Mouse (Mus musculus) megakaryocyte, embryonic 14.5 days (primary cell): Measurements from ENCODE around the gene Gm17545. TPM values are rescaled to one million over a fixed set of nuclear protein-coding genes. Genes with fewer than 3 reads are reported as not detected.

Experiments
- H3K27me3 ChIP-seq: replicated peaks from 2 replicates; pipeline ENCODE3; 2012; ENCODE audit warnings: inconsistent platforms
- H3K36me3 ChIP-seq: replicated peaks from 2 replicates; pipeline ENCODE3; 2012; ENCODE audit warnings: low read length, inconsistent platforms, mixed read lengths
- H3K4me1 ChIP-seq: 2 replicates; pipeline ENCODE4 v1.6.1; 2012; ENCODE audit warnings: inconsistent platforms
- H3K4me3 ChIP-seq: replicated peaks from 2 replicates; pipeline ENCODE3; 2012; ENCODE audit warnings: moderate library complexity, mild to moderate bottlenecking, inconsistent platforms
- H3K9me3 ChIP-seq: 2 replicates; pipeline ENCODE4 v1.6.1; 2012; ENCODE audit warnings: inconsistent platforms
- FLI1 ChIP-seq: IDR thresholded peaks from 2 replicates; pipeline ENCODE4 v1.6.1; 2012; ENCODE audit warnings: low read length, inconsistent platforms, mixed read lengths
- GATA1 ChIP-seq: IDR thresholded peaks from 3 replicates; pipeline ENCODE4 v1.6.1; 2012; ENCODE audit warnings: mixed read lengths, low read length, inconsistent platforms, borderline replicate concordance
- polyA plus RNA-seq: library from polyadenylated mRNA; stranded (reverse); fragments of >175 nt; gene quantifications from 2 replicates; pipeline ENCODE4 v1.2.3, GENCODE M21; 2012; ENCODE audit warnings: low replicate concordance; ENCODE audit not compliant: insufficient read depth

Gene Gm17545
- polyA plus RNA-seq, 1 experiment: not detected

DNA sequence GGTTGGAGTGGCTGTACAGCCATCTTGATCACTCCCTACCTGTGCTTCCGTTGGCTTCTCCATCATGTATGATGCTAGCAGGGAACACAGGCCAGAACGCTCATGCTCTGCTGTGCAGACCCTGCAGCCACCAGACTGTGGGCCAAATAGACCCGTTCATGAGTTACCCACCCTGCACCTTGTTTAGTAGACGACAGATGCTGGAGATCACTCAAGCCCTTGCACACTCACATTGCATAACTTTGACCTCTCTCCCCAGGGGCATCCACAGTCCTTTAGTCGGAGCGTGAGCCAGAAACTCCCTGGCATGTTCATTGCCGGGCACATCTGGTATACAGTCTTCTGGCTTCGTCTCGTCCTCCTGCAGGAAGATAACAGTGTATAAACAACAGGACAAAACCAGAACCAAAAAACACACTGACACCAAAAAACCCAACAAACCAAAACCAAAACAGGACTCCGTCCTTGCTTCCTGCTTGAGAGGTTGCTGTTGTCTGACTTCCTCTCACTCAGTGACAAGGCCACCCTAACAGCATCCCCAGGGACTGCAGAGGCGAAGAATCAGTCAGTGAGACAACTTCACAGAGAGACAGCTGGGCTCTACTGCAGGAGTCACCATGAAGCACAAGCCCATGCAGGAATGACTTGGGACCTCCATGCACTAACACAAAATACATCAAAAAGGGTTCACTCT, 3.2 kb downstream of the Gm17545 start:
- TF ChIP-seq FLI1 (no peak), GATA1 (no peak)
- peaks cover 97% of the 10 kb centered on the region for H3K36me3 ChIP-seq
- H3K4me1 ChIP-seq: peaks cover 19% of the 10 kb centered on the region
- H3K27me3 ChIP-seq: no peaks in the 10 kb centered on the region
- H3K4me3 ChIP-seq: no peak overlapping the region
- no peaks in the 10 kb centered on the region for H3K9me3 ChIP-seq

DNA sequence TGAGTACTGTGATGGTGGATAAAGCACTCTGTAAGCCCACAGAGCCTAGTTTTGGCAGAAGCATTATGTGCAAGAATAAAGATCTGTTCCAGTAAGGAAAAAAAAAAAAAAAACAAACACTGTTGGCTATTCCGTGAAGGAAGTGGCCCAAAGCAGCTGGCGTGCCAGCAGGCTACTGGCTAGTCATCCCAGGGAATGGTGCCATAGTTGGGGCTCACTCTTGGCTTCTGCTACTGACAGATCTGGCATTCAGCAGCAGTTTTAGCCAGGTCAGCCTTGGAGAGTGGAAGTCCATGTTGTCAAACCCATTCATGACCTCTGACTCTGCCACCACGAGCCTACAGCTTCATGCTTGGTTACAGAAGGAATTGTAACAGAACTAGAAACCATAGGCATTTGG, 7.9 kb downstream of the Gm17545 start:
- H3K4me1 ChIP-seq: peaks cover 23% of the 10 kb centered on the region
- H3K27me3 ChIP-seq: no peaks in the 10 kb centered on the region
- H3K4me3 ChIP-seq: no peak overlapping the region
- no peak for TF ChIP-seq FLI1
- no peak for TF ChIP-seq GATA1
- peaks cover 86% of the 10 kb centered on the region for H3K36me3 ChIP-seq
- no peaks in the 10 kb centered on the region for H3K9me3 ChIP-seq

- no peaks in the 10 kb centered on the region for H3K9me3 ChIP-seq
- H3K4me1 ChIP-seq: peaks cover 14% of the 10 kb centered on the region; the same call in 1 of the 2 replicates
- H3K27me3 ChIP-seq: no peaks in the 10 kb centered on the region
- no peak overlapping the region for H3K4me3 ChIP-seq
- peaks cover 46% of the 10 kb centered on the region for H3K36me3 ChIP-seq
- no peak for TF ChIP-seq FLI1
- TF ChIP-seq GATA1: no peak
Measured at GRCm38 (mm10) chr9:22466212-22466611, 12.1 kb downstream of the Gm17545 start.

- TF ChIP-seq GATA1 (no peak), FLI1 (no peak)
- Histone ChIP-seq H3K36me3 (peaks cover 32% of the 10 kb centered on the region), H3K9me3 (no peaks in the 10 kb centered on the region), H3K27me3 (no peaks in the 10 kb centered on the region), H3K4me1 (peaks cover 14% of the 10 kb centered on the region; the same call in 1 of the 2 replicates), H3K4me3 (peak overlapping the region; percentile 99)
Measured at GRCm38 (mm10) chr9:22467371-22468169, 13.5 kb downstream of the Gm17545 start.

DNA sequence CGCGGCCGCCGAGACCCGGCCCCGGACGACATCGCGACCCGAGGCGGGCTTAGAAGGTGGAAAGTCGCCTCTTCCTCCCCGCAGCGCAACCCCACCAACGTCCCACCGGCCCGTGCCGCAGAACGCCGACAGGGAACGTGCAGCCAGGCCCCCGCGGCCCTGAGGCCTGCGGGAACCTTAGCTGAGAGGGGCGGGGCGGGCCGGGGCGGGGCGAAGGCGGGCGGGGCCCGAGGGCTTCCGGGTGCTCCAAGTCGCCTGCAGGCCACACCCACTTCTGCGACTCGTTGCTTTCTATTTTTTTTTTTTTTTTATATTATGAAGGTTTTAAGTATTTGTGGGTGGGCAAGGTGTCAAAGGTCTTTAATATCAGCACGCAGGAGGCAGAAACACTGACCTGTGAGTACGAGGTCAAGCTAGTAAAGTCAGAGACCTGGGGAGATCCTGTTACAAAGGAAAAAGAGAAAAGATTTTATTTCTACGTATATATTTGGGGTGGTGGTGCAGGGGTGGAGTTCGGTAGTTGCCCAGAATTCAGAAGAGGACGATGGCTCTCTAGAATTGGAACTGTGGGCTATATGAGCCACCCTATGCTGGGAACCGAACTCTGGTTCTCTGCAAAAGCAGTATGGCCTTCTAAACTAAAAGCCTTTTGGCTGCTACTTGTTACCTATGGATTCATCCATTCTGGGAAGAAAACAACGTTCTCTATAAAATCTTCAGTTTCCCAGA, 14.2 kb downstream of the Gm17545 start:
- Histone ChIP-seq H3K27me3 (no peaks in the 10 kb centered on the region), H3K36me3 (peaks cover 26% of the 10 kb centered on the region), H3K4me1 (peaks cover 14% of the 10 kb centered on the region; the same call in 1 of the 2 replicates), H3K4me3 (peak overlapping the region; percentile 99), H3K9me3 (no peaks in the 10 kb centered on the region)
- TF ChIP-seq GATA1: no peak

GRCm38 (mm10) chr9:22468899-22469259, 14.8 kb downstream of the Gm17545 start:
- H3K9me3 ChIP-seq: no peaks in the 10 kb centered on the region
- peaks cover 21% of the 10 kb centered on the region for H3K36me3 ChIP-seq
- H3K4me3 ChIP-seq: no peak overlapping the region
- peaks cover 14% of the 10 kb centered on the region; the same call in 1 of the 2 replicates for H3K4me1 ChIP-seq
- TF ChIP-seq GATA1 (no peak), FLI1 (no peak)
- no peaks in the 10 kb centered on the region for H3K27me3 ChIP-seq

GRCm38 (mm10) chr9:22469643-22470042, 15.6 kb downstream of the Gm17545 start, which contains the start of gene Rp9:
Gene Rp9 (minus strand): TSS chr9:22469743.
- H3K9me3 ChIP-seq: no peaks in the 10 kb centered on the region
- peak within 1 kb of the TSS; percentile 99 for H3K4me3 ChIP-seq
- no peaks in the 10 kb centered on the region for H3K27me3 ChIP-seq
- peaks cover 14% of the 10 kb centered on the region; the same call in 1 of the 2 replicates for H3K4me1 ChIP-seq
- H3K36me3 ChIP-seq: peaks cover 14% of the 10 kb centered on the region
- TF ChIP-seq FLI1 (no peak), GATA1 (no peak)

GRCm38 (mm10) chr9:22475424-22475868, 21.4 kb downstream of the Gm17545 start, which contains the start of gene Bbs9:
Gene Bbs9 (plus strand): TSS chr9:22475715.
- TF ChIP-seq GATA1 (no peak), FLI1 (no peak)
- Histone ChIP-seq H3K9me3 (no peaks in the 10 kb centered on the region), H3K4me1 (peaks cover 21% of the 10 kb centered on the region), H3K4me3 (peak within 1 kb of the TSS; percentile 93), H3K27me3 (no peaks in the 10 kb centered on the region), H3K36me3 (no peaks in the 10 kb centered on the region)

DNA sequence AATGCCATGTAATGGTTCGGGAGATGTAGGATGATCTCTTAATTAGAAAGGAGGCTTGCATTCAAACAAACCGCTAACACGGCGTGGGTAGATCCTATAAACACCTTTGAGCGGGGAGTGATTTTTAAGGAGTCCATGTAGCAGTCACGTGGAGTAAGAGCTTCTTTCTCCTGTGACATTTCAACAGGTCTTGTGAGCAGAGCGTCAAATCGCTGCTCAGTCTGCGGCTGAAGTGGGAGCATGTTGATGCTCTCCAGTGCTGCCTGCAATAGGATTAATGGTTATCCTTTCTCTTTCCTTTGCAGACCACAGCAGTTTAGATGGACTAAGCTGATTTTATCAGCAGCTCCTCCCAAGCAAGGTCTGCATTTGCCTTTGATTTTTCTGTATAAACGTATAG, 22.2 kb downstream of the Gm17545 start:
- H3K36me3 ChIP-seq: no peaks in the 10 kb centered on the region
- TF ChIP-seq FLI1 (no peak), GATA1 (no peak)
- H3K27me3 ChIP-seq: no peaks in the 10 kb centered on the region
- H3K4me3 ChIP-seq: peak overlapping the region; percentile 93
- peaks cover 21% of the 10 kb centered on the region for H3K4me1 ChIP-seq
- no peaks in the 10 kb centered on the region for H3K9me3 ChIP-seq

GRCm38 (mm10) chr9:22478946-22479345, 24.9 kb downstream of the Gm17545 start:
- peaks cover 4% of the 10 kb centered on the region for H3K36me3 ChIP-seq
- H3K27me3 ChIP-seq: no peaks in the 10 kb centered on the region
- peaks cover 23% of the 10 kb centered on the region for H3K4me1 ChIP-seq
- no peak for TF ChIP-seq GATA1
- no peak for TF ChIP-seq FLI1
- no peaks in the 10 kb centered on the region for H3K9me3 ChIP-seq
- H3K4me3 ChIP-seq: no peak overlapping the region
